Mouse (Mus musculus): ENCODE measurements around the gene Wnt7b. TPM values are rescaled to one million over a fixed set of nuclear protein-coding genes. Genes with fewer than 3 reads are reported as not detected.

The Wnt7b gene
- polyA plus RNA-seq, 1 experiment: 56.4 TPM

- no peak for TF ChIP-seq CTCF (IDR thresholded peaks at IDR 0.05; ENCODE audit: borderline replicate concordance, extremely low read depth, insufficient read depth, insufficient read length)
- no peak for TF ChIP-seq POLR2A (IDR thresholded peaks at IDR 0.05; ENCODE audit: borderline replicate concordance, extremely low read depth, insufficient read depth, insufficient read length, poor library complexity, severe bottlenecking)
- no peak for DNase-seq (ENCODE audit: low read depth)
These were observed 18.4 kb upstream of the Wnt7b start for GRCm38 (mm10) chr15:85600696-85601094.

- no peak for DNase-seq (ENCODE audit: low read depth)
These were observed 17.8 kb upstream of the Wnt7b start for GRCm38 (mm10) chr15:85599887-85600695.

GRCm38 (mm10) chr15:85598984-85599886 is 17.0 kb upstream of the Wnt7b start:
- peak; percentile 56 for DNase-seq (ENCODE audit: low read depth)
- TF ChIP-seq CTCF (IDR thresholded peaks at IDR 0.05; ENCODE audit: borderline replicate concordance, extremely low read depth, insufficient read depth, insufficient read length) (peak; percentile 94), POLR2A (IDR thresholded peaks at IDR 0.05; ENCODE audit: borderline replicate concordance, extremely low read depth, insufficient read depth, insufficient read length, poor library complexity, severe bottlenecking) (no peak)

More at GRCm38 (mm10) chr15:85599887-85600695, 17.8 kb upstream of the Wnt7b start:
- TF ChIP-seq POLR2A (IDR thresholded peaks at IDR 0.05; ENCODE audit: borderline replicate concordance, extremely low read depth, insufficient read depth, insufficient read length, poor library complexity, severe bottlenecking) (no peak), CTCF (IDR thresholded peaks at IDR 0.05; ENCODE audit: borderline replicate concordance, extremely low read depth, insufficient read depth, insufficient read length) (no peak)

- no peak for TF ChIP-seq POLR2A (IDR thresholded peaks at IDR 0.05; ENCODE audit: borderline replicate concordance, extremely low read depth, insufficient read depth, insufficient read length, poor library complexity, severe bottlenecking)
- TF ChIP-seq CTCF (IDR thresholded peaks at IDR 0.05; ENCODE audit: borderline replicate concordance, extremely low read depth, insufficient read depth, insufficient read length): no peak
- no peak for DNase-seq (ENCODE audit: low read depth)
These were observed 16.2 kb upstream of the Wnt7b start for GRCm38 (mm10) chr15:85598443-85598842.

GRCm38 (mm10) chr15:85597403-85597802 is 15.1 kb upstream of the Wnt7b start:
- TF ChIP-seq CTCF (IDR thresholded peaks at IDR 0.05; ENCODE audit: borderline replicate concordance, extremely low read depth, insufficient read depth, insufficient read length) (peak; percentile 28; the same call in 1 of the 2 replicates), POLR2A (IDR thresholded peaks at IDR 0.05; ENCODE audit: borderline replicate concordance, extremely low read depth, insufficient read depth, insufficient read length, poor library complexity, severe bottlenecking) (no peak)

GRCm38 (mm10) chr15:85592674-85593073 is 10.4 kb upstream of the Wnt7b start:
- TF ChIP-seq POLR2A (IDR thresholded peaks at IDR 0.05; ENCODE audit: borderline replicate concordance, extremely low read depth, insufficient read depth, insufficient read length, poor library complexity, severe bottlenecking): no peak
- no peak for TF ChIP-seq CTCF (IDR thresholded peaks at IDR 0.05; ENCODE audit: borderline replicate concordance, extremely low read depth, insufficient read depth, insufficient read length)
- DNase-seq (ENCODE audit: low read depth): no peak

More at GRCm38 (mm10) chr15:85597403-85597802, 15.1 kb upstream of the Wnt7b start:
- no peak for DNase-seq (ENCODE audit: low read depth)

GRCm38 (mm10) chr15:85590831-85591230 is 8.6 kb upstream of the Wnt7b start:
- DNase-seq (ENCODE audit: low read depth): no peak
- no peak for TF ChIP-seq POLR2A (IDR thresholded peaks at IDR 0.05; ENCODE audit: borderline replicate concordance, extremely low read depth, insufficient read depth, insufficient read length, poor library complexity, severe bottlenecking)
- no peak for TF ChIP-seq CTCF (IDR thresholded peaks at IDR 0.05; ENCODE audit: borderline replicate concordance, extremely low read depth, insufficient read depth, insufficient read length)

GRCm38 (mm10) chr15:85583504-85583903 is 1.2 kb upstream of the Wnt7b start:
- TF ChIP-seq POLR2A (IDR thresholded peaks at IDR 0.05; ENCODE audit: borderline replicate concordance, extremely low read depth, insufficient read depth, insufficient read length, poor library complexity, severe bottlenecking): no peak
- TF ChIP-seq CTCF (IDR thresholded peaks at IDR 0.05; ENCODE audit: borderline replicate concordance, extremely low read depth, insufficient read depth, insufficient read length): peak; percentile 97
- peak; percentile 84 for DNase-seq (ENCODE audit: low read depth)

- TF ChIP-seq POLR2A (IDR thresholded peaks at IDR 0.05; ENCODE audit: borderline replicate concordance, extremely low read depth, insufficient read depth, insufficient read length, poor library complexity, severe bottlenecking) (no peak), CTCF (IDR thresholded peaks at IDR 0.05; ENCODE audit: borderline replicate concordance, extremely low read depth, insufficient read depth, insufficient read length) (peak; percentile 100)
- DNase-seq (ENCODE audit: low read depth): peak; percentile 97
These were observed 751 bp upstream of the Wnt7b start for GRCm38 (mm10) chr15:85583024-85583423.

- no peak for TF ChIP-seq POLR2A (IDR thresholded peaks at IDR 0.05; ENCODE audit: borderline replicate concordance, extremely low read depth, insufficient read depth, insufficient read length, poor library complexity, severe bottlenecking)
- no peak for TF ChIP-seq CTCF (IDR thresholded peaks at IDR 0.05; ENCODE audit: borderline replicate concordance, extremely low read depth, insufficient read depth, insufficient read length)
- DNase-seq (ENCODE audit: low read depth): peak; percentile 55
These were observed 659 bp downstream of the Wnt7b start for GRCm38 (mm10) chr15:85581563-85582064.
